Mouse (Mus musculus): ENCODE results near the gene Olfr1002. TPM values are rescaled to one million over a fixed set of nuclear protein-coding genes. Genes with fewer than 3 reads are reported as not detected.
"Not testable (repeated sequence)": the region's sequence is repeated elsewhere in the genome, so short reads cannot be mapped to it uniquely, and the experiment has no call there.

Olfr1002 gene
- not detected for total RNA-seq (2021)

DNA sequence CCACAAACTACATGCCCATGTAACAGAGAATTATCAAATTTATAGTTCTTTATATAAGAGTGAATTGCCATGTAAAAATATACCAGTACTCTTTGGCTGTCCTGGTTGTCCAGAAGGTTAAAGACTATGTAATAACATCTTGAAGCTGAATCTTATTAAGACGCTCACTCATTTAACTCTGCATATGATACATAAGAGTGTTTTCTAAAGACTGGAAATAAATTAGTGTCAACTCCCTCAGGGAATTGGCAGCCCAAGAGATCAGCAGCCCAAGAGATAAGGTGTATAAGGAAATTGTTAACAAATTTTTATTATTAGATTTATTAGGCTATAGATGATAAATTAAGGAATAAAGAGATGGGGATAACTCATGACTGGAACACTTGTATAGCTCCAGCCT lies at the start of gene Olfr1002:
Gene Olfr1002, minus strand, starts transcription at position 101 of the 400 bp plus-strand sequence.
- intact Hi-C loops (cut with DNase I) = no loop called here
- DNase-seq (ENCODE audit: low spot score in 2 of 2) = no peak

DNA sequence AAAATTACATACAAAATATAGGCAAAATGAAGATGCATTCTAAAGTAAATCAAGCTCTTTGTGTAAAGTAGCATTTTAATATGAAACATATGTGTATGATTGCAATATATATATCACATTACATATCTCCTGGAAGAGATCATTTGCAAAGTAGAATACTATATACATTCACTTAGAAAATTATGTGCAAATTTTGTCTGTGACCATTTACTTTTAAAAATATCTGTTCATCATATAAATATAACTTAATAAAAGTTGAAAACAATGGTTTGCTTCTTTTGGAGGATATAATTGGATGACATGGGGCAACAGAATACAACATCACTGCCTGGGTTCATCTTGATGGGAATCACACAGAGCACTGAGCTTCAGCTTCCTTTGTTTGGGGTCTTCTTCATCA lies 38.6 kb upstream of the Olfr1002 start, which contains the start of gene Olfr1008:
Gene Olfr1008, plus strand, starts transcription at position 301 of the 400 bp plus-strand sequence.
- intact Hi-C loops (cut with DNase I) = no loop called here
- DNase-seq (ENCODE audit: low spot score in 2 of 2) = no peak

DNA sequence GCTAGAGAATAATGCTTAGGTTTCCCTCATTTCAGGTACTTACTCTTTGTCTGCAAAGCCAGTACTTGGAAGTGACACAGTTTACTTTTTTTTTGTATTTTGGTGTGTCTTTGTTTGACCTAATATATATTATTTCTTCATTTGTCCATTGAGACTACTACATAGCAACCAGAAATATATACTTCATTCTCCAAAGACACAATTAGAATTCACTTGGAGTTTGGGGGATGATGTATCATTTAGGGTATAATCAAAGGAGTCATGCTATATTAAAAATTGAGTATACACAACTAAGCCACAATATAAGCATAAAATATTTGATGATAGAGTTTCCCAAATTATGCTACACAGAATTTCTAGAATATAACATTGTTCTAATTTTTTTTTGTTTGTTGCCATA lies 28.2 kb upstream of the Olfr1002 start, which contains the start of gene Olfr1006:
Gene Olfr1006, minus strand, starts transcription at position 101 of the 400 bp plus-strand sequence.
- no peak for DNase-seq (ENCODE audit: low spot score in 2 of 2)
- intact Hi-C loops (cut with DNase I) = no loop called here

DNA sequence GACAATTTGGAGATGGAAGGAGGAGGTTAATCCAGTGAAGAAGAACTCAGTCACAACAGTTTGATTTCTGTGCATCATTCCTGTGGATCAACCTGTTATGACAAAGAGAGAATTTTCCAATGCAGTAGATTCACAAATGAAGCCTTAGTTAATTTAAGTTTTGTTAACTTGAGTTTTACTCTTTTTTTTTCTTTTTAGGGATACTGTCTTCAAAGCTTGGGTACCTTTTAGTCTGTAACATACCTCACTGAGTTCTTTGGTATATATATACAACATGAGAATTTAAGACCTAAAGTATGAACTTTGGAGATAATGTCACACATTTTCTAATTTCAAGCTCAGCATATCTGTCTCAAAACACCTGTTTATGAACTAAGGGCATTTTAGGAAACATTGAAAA lies 13.9 kb upstream of the Olfr1002 start, which contains the start of gene Olfr154:
Gene Olfr154, minus strand, starts transcription at position 101 of the 400 bp plus-strand sequence.
- DNase-seq (ENCODE audit: low spot score in 2 of 2); intact Hi-C loops (cut with DNase I): not testable (repeated sequence)

DNA sequence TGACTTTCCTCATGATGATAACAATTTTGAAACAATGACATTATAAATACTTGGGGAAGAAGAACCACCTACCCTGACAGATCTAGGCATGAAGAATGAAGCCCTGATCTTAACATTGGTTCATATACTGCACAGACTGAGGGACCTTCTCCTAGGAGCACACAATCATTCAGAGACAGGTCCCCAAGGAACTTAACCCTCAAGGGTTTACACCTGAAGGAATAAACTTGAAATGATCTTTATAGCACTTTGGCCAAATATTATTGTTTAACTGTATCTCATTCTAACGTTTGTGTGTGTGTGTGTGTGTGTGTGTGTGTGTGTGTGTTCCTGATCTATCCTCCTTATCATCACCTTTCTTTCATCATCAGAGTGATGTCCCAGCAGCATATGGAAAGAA lies 38.7 kb downstream of the Olfr1002 start, which contains the start of gene Olfr1000:
Gene Olfr1000, minus strand, starts transcription at position 101 of the 400 bp plus-strand sequence.
- intact Hi-C loops (cut with DNase I) = no loop called here

More for the DNA sequence above, 38.7 kb downstream of the Olfr1002 start, which contains the start of gene Olfr1000:
- DNase-seq (ENCODE audit: low spot score in 2 of 2) = no peak

Other genes starting within 250 kb of the Olfr1002 start
- gene Olfr992, start 241.2 kb downstream of the Olfr1002 start, total RNA-seq (2021) = not detected
- not detected for gene Olfr993, start 235.8 kb downstream of the Olfr1002 start, total RNA-seq (2021)
- gene Olfr994, start 214.3 kb downstream of the Olfr1002 start, total RNA-seq (2021) = not detected
- gene Olfr995, start 207.1 kb downstream of the Olfr1002 start, total RNA-seq (2021) = not detected
- gene 4833423E24Rik, start 131.7 kb downstream of the Olfr1002 start, total RNA-seq (2021) = not detected
- not detected for gene Olfr996, start 71.5 kb downstream of the Olfr1002 start, total RNA-seq (2021)
- not detected for gene Olfr998, start 61.8 kb downstream of the Olfr1002 start, total RNA-seq (2021)
- gene Olfr1000, start 38.8 kb downstream of the Olfr1002 start, total RNA-seq (2021) = not detected
- not detected for gene Olfr154, start 13.8 kb upstream of the Olfr1002 start, total RNA-seq (2021)
- not detected for gene Olfr1006, start 28.1 kb upstream of the Olfr1002 start, total RNA-seq (2021)
- not detected for gene Olfr1008, start 38.7 kb upstream of the Olfr1002 start, total RNA-seq (2021)
- gene Olfr1009, start 64.7 kb upstream of the Olfr1002 start, total RNA-seq (2021) = not detected
- not detected for gene Olfr1012, start 112.1 kb upstream of the Olfr1002 start, total RNA-seq (2021)
- gene Olfr1013, start 116.4 kb upstream of the Olfr1002 start, total RNA-seq (2021) = not detected
- not detected for gene Olfr1014, start 122.0 kb upstream of the Olfr1002 start, total RNA-seq (2021)
- not detected for gene Olfr1015, start 131.3 kb upstream of the Olfr1002 start, total RNA-seq (2021)
- gene Olfr1016, start 151.8 kb upstream of the Olfr1002 start, total RNA-seq (2021) = not detected
- not detected for gene Olfr1018, start 167.8 kb upstream of the Olfr1002 start, total RNA-seq (2021)
- not detected for gene Olfr1019, start 194.8 kb upstream of the Olfr1002 start, total RNA-seq (2021)
- gene Olfr1020, start 196.3 kb upstream of the Olfr1002 start, total RNA-seq (2021) = not detected
- not detected for gene Olfr1022, start 217.9 kb upstream of the Olfr1002 start, total RNA-seq (2021)
- gene Olfr1023, start 234.9 kb upstream of the Olfr1002 start, total RNA-seq (2021) = not detected

Measured in left cerebral cortex, postnatal 36 days (tissue).